Mouse (Mus musculus) cerebellum, adult 18-20 months (tissue): ENCODE results near the gene BC048403.

Source experiments
- DNase-seq, 2 experiments: peaks; one replicate each; pipeline ENCODE4 v3.0.0; 2021

BC048403 gene

DNA sequence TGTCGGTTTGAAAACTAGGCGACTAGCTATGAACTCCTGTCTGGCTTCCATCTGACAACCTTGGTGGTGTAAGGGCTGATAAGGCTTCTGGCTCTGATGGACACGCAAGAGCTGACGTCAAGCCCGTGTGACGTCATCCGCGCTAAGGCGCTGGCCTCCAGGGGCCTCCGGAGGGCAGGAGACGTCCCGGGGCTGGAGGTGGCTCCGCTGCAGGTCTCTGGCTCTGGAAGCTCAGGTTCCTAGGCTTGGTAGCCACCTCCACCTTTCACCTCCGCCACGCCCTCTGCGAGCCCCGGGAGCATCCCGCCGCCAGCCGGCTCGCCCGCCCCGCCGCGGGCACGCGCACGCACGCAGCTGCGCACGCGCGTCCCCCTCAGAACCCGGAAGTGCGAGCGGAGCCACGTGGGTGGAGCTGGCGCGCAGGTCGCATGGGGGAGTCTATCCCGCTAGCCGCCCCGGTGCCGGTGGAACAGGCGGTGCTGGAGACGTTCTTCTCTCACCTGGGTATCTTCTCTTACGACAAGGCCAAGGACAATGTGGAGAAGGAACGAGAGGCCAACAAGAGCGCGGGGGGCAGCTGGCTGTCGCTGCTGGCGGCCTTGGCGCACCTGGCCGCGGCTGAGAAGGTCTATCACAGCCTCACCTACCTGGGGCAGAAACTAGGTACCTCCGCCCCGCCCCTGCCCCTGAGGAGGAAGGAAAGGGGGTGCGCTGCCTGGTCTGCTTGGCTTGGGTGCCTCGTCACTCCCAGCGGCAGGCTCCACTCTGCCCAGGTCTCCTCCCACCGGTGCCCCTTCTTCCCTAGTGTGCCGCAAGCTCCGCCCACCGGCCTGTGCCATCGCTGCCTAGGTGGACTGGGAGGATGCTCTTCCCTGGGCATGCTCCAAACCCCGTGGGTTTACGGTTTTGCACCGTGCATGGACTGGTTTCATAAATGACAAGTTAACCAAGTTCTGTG lies at the start of gene BC048403:
BC048403 (plus strand) TSS at position 390 of the 958 bp plus-strand sequence.
- peak; percentile 83 to 95 for DNase-seq

DNA sequence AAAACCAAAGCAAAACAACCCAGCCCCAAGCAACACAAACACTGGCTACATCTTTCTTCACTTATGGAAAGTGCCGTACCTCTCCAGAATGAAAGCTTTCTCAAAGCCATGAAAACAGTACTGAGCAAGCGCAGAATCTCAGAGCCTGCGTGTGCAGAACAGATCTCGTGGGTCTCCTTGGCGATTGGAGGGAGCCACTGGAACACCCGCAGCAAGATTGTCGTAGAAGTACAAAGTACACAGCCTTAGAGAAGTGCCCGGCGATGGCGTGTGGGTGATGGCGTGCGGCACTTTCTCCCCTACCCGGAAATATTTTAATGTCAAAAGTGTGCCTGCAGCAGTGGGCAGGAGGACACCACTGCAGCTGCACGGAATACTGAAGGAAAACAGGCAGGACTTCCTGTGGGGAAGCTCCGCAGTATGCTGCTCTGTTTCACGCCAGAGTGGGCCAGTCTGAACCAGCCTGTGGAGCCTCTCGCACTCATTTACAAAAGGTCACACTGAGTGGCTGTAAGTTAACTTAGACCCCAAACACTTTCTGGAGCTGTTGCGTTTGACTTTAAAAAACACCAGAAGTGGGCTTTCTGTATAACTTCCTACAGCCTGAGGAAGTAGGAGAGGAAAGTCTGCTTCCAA lies 46.7 kb upstream of the BC048403 start:
- no peak for DNase-seq

DNA sequence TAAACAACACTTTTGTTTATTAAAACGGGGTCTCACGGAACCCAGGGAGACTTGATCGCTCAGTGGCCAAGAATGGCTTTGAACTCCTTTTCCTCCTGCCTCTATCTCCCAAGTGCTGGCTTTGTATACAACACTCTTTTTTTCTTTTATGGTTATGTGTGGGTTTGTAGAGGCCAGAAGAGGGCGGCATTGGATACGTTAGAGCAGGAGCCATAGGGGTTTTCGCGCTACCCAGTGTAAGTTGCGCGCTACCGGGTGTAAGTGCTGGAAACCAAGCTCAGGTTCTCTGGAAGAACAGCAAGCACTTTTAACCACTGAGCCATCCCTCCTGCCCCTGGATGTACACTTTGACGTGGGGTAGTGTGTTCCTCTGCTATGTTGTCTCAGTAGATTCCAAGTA lies 45.2 kb upstream of the BC048403 start:
- DNase-seq, result no peak

DNA sequence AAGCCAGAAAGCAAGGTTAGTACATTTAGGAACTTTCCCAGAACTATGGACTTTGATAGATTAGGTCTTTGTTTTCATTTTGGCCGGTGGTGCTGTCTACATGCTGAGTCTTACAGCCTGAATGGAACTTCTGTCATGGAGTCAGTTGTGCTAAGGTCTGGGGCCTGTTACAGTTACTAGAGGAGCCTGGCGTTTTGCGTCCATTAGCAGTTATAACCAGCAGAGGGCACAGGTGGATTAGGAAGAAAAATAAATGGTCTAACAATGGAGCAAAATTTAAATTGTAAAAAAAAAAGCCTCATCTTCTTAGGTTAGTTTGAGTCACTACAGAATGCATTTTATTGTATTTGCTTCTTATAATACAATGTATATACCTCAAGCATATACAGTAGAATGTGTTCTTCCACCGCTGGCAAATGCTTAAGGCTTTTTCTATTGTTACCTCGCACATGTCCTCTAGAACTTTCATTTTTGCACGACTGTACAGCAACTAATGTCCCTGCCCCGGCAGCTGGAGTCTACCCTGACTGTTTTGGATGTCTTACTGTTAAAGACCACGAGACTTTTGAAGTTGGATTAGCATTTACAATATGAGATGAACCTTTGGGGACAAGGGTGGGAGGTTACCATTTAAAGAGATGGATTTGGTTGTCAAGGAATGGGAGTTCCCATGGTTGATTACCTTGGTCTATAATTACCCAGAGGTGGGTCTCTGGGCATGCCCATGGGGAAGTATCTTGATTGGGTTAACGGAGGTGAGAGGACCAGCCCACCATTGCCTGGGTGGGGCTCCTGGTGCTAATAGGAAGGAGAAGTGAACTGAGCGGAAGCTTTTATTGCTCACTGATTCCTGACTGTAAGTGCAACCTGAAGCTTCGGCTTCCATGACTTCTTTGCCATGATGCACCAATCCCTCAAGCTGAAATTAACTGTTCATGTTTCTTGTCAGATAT lies 38.2 kb upstream of the BC048403 start:
- peak; percentile 26 to 38 for DNase-seq

DNA sequence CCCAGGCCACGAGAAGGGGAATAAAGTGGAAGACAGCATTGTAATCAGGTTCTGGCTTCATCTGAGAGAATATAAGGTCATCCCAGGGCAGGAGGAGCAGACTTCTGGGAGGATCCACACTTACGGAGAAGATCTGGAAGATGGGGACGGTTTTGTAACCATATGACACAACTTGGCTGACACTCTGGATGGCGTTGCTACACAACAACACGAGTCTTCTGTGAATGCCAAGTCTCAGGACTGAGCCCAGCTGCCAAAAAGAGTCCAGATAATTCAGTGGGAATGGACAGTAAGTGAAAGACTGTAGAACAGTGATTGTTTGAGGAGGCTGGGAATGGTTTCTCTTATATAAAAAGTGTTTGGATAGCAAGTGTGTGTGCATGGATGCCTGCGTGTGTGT lies 36.1 kb upstream of the BC048403 start:
- no peak for DNase-seq

DNA sequence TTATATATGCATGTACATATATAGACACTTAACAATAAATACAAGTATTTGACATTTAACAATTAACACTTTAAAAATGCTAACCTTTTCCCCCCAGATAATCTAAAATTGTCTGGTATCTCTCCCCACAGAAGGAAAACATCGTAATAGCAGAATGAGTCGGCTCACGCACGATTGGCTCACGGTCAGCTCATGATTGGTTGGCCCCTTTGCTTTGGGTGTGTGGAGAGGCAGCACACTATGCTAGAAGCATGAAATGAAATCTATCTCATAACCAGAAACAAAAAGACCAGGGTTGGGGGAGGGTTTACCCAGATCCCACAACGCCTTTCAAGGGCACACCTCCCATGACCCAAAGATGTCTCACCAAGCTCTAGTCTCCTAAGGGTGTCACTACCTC lies 34.9 kb upstream of the BC048403 start:
- DNase-seq, result no peak

DNA sequence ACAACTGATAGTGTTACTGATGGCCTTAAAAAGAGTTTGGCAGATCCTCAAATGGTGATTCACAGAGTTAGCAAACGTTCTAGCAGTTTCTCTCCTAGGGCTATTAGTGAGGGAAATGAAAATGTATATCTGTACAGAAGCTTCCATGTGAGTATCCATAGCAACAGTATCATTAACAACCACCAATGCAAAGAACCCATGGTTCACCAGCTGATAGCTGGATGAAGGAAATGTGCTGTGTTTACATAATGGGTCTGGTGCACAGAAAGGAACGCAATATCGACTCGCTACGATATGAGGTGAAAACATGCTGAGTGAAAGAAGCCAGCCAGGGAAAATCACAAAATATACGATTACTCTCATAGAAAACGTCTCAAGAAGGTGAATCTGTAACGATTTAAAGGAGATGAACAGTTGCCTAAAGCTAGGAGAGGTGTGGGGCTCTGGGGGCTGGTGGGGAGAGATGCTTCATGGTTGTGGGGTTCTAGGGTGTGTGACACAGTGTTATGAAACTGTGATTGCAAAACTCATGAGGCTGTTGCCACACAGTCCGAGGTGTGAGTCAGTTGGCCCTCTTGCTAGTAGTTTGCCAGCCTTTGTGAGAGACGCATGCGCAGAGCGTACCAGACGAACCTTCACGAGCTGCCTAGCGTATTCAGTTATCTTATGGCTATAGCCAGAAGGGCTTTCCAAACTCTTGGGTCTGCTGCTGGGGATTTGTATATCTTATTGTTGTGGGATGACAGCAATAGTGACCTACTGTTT lies 34.2 kb upstream of the BC048403 start:
- no peak for DNase-seq

DNA sequence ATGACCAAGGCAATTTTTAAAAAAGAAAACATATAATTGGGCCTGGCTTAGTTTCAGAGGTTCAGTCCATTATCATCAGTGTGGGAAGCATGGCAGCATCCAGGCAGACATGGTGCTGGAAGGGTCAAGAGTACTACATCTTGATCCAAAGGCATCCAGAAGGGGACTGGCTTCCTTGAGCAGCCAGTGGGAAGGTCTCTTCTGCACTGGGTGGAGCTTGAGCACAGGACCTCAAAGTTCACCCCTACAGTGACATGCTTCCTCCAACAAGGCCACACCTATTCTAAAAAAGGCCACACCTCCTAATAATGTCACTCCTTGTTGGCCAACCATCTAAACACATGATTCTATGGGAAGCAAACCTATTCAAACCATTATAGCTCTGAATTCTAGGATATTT lies 22.9 kb upstream of the BC048403 start:
- no peak for DNase-seq

DNA sequence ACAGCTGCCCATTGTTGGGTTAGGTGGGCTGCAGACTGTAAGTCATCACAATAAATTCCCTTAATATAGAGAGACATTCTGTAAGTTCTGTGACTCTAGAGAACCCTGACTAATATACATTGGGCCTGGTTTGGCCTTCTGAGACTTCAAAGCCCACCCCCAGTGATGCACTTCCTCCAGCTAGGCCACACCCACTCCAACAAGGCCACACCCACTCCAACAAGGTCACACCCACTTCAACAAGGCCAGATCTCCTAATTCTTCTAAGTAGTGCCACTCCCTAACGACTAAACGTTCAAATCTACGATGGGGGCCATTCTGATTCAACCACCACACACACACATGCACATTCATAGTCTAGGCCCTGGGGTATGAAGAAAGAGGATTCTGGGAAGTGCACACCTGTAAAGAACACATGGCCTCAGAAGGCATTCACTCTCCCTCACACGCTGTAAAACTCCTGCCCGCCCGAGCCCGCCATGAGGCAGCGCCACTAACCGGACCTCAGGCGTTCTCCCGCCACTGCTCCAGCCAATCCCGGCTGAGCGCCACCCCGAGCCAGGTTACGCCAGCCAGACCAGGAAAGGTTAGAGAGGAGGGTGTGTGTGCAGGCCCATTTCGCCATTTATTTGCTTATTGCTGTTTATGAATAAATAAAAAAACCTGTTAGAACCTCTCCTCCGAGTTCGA lies 20.7 kb upstream of the BC048403 start:
- DNase-seq, result no peak

DNA sequence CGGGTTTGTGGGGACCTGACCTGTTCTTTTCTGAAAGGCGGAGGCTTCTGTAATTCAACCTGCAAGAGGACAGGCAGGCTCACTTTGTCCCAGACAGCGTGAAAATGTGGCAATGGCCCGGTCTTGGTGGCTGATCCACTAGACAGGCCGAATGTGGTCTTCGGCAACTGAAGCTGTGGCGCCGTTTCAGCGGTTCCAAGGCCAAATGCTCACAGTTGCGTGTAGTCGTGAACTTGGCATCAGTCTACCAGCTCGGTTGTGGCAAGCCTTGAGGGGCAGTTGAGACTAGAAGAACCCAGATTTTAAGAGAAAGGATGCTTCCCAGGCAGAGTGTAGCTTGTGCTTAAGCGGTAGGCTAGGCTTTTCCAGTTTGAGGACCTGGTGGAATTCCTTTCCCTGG lies 19.0 kb upstream of the BC048403 start:
- DNase-seq, result no peak

DNA sequence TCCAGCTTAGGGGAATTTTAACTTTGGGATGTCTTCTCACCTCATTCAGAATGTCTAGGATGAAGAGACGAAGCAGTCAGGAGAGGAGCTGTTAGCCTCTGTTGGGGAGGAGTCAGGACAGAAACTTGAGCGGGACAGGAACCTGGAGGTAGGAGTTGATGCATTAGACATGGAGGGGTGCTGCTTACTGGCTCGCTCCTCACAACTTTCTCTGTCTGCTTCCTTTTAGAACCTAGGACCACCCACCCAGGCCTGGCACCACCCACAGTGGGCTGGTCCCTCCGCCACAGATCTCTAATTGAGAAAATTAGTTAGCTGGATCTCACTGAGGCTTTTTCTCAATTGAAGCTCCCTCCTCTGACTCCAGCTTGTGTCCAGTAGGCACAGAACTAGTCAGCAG lies 13.2 kb upstream of the BC048403 start:
- DNase-seq, result no peak

DNA sequence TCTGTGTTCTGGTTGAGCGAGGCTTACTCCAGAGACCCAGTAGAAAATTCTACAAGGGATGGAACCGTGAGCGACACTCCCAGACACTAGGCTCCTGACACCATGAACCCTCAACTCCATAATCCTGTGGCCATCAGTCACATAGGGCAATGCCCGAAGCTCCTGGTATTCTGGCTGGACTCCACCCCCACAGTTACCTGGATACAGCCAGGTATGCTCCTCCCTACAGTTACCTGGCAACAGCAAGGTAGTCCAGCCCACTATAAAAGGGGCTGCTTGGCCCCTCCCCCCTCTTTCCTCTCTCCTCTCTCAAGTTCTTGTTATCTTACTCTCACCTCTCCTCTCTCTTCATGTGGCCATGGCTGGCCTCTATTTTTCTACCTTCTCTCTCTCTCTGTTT lies 12.6 kb upstream of the BC048403 start:
- DNase-seq, result no peak

DNA sequence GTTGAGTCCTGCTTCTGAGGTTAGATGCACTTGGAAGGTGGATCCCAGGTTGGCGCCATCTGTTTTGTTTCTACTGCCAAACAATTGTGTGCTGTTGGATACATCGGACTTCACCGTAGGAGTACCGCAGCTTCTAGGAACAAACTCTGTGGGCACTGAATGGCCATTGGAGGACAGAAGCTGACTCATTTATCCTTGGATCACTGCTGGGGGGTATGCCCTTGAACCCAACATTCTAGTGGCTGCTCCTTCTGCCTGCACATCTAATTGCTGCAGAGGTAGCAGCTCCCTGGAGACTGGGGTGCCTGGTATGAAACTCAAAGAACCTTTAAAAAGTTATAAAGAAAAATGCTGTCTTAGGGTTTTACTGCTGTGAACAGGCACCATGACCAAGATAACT lies 11.5 kb upstream of the BC048403 start:
- DNase-seq, result no peak

DNA sequence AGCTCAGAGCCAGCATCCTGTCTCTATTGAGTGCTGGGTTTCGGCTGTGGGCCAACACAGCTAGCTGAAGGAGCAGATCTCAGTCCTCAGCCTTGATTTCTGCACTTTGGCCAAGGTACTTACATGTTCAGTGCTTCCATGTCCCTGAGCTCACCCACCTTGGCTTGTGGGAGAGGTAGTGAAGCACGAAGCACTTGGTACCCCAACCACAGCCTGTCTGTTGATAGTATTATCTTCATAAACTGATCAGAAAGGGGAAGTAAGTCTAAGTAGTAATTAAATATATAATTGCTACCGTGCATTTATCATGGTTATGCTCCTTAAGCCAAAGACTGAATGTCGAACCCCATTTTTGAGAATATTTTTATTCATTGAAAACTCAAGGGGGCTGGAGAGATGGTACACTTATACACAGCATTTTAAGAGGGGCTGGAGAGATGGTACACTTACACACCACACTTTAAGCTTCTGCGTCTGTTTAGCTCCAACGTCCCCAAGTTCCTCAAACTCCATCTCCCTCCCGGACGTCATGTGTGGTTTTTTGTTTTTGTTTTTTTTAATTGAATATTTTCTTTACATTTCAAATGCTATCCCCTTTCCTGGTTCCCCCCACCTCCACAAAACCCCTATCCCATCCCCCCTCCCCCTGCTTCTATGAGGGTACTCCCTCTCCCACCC lies 8.6 kb upstream of the BC048403 start:
- DNase-seq, result no peak

DNA sequence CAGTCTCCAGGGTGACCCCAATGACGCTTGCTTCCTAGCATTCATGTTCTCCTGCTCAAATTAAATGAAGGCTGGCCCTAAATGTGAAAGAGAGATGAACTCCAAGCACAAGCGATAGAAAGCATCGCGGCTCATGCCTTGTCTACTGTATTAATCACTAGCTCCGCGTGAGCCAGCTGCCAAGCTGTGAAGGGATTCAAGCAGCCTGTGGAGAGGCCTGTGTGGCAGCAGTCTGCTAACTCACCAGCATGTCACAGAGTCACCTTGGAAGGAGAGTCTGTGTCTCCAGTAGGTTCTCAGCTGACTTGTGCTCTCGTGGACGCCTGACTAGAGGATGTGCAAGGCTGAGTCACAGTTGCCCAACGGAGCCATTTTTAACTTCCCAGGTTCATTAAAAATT lies 7.2 kb upstream of the BC048403 start:
- no peak for DNase-seq

DNA sequence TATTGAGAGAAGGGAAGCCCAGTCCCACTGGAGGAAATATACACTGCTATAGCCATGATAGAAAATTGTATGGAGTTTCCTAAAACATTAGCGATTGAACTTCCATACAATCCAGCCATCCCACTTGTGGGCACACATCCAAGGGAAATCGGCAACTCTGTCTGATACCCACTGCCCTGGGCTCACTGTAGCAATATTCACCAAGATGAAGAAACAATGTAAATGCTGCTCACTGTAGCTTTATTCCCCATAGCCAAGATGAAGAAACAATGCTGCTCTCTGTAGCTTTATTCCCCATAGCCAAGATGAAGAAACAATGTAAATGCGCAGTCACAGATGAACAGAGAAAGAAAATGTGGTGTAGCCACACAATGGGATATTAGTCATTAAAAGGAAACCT lies 2.5 kb upstream of the BC048403 start:
- no peak for DNase-seq

DNA sequence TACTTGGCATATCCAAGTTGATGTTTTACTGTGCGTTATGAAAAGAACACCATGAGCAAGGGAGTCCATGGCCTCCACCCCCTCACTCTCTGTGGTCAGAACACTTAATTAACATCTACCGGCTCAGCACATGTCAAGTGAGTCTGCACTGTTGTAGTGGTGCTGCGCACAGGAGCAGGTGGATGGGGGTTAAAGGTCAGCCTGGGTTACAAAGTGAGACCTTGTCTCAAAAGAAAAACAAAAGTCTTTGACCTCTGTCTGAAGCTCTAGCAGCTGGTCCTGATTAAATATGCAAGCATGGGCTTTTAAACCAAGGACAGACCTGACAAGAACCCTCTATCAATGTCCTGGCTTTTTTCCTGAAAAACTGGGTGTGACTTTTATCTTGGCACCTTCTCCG lies 2.6 kb downstream of the BC048403 start:
- DNase-seq, result no peak

DNA sequence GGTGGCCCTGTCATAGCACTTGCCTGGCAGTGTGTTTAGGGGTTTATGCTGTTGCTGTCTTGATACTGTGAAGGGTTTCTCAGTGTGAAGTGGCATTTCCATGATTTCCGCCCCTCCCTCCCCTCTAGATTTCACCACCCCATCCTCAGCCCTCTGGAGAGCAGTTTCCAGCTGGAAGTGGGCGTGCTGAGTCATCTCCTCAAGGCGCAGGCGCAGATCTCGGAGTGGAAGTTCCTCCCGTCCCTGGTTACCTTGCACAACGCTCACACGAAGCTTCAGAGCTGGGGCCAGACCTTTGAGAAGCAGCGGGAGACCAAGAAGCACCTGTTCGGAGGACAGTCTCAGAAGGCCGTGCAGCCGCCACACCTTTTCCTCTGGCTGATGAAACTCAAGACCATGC lies 10.4 kb downstream of the BC048403 start:
- no peak for DNase-seq

DNA sequence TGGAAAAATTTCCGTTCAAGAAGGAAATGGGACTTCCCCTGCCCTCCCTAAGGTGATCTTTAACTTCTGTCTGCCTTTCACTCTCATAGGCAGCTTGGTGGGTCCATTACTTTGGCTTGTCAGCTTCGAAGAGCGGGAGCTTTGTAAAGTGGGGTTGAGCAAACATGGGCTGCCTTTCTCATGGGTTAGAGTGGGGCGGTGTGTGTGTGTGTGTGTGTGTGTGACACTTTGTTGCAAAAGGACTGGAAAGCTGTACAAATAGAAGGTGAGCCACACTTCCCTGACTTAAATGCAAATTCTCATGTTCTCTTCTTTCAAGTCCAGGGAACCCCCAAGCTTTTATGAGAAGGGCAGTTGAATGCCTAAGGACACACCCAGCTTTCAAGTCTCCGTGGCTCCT lies 14.5 kb downstream of the BC048403 start:
- no peak for DNase-seq

DNA sequence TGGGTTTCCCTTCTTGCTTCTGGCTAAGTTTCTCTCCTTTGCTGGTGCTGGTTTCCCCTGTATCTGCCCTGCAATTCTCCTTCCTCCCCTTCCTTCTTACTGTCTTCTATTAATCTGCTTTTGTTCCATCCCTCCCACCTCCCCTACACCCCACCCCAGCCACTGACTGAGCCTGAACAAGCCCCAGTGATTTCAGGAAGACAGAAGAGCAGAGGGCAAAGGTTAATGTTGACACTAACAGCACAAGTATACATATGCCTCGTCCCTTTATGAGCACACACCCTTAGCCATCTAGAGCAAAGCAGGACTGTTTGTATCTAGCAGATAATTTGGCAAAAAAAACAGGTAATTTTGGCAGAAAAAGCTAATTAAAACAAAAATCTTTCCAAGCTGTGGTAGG lies 16.1 kb downstream of the BC048403 start:
- no peak for DNase-seq

DNA sequence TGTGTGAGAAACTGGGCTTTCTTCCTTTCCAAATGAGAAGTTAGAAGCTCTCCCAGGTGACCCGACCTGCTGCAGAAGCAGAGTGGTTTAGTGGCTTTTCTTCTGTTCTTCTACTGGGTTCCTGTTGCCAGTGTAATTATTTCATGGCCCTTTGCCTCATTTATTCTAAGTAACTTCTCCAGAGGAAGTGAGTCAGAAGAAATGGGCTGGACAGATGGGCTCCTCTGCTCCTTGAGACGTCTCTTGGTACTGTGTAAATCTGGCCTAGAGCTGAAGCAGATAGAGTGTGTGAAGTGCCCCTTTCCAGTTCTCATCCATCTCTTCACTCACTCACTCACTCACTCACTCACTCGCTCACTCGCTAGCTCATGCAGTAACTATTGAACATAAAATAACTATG lies 16.9 kb downstream of the BC048403 start:
- DNase-seq, result no peak
